Mouse (Mus musculus): ENCODE measurements around the gene Klf14.

DNA sequence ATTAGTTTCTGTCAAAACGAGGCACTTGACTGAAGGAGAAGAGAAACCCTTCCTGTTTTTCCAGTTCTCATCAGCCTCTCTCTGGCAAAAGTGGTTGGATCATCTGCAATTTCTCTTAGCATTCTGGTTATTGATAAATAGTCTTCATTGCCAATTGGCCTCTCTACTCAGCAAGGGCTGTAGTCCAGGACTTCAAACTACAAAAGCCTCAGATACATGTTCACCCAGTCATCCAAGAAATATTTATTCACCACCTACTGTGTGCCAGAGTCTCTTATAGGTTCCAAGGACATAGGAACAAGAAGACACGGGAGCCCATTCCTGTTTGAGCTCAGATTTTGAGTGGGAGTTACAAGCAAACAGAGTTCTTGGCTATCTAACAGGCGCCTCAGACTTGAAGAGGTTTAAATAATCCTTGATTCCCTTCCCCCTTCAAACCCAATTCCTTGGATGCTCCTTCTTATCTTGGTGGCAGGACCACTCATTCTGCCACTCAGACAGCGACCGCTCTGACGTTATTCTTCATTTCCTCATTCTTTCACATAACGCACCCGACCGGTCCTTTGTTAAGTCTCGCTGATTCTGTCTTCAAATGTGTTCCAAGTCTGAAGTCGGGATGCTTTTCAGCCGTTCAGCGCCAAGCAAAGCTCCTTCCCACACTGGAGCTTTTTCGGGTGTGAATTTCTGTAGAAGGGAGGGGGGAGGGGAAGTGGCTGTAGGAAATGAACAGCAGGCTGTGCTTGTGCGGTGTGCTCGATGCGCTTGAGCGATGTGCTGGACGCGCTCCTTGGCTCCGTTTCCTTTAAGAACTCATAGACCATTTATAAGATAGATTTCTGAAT lies 37.8 kb downstream of the Klf14 start:
- TF ChIP-seq CTCF (IDR thresholded peaks at IDR 0.05; ENCODE audit: insufficient read depth, low read length) = no peak
- no peak for TF ChIP-seq POLR2A (IDR thresholded peaks at IDR 0.05; ENCODE audit: borderline replicate concordance, extremely low read depth, low read depth, low read length)

Measured in lung, adult 2 months (tissue).